ENCODE assay signal across 11 mouse cellular contexts in the genomic region with DNA sequence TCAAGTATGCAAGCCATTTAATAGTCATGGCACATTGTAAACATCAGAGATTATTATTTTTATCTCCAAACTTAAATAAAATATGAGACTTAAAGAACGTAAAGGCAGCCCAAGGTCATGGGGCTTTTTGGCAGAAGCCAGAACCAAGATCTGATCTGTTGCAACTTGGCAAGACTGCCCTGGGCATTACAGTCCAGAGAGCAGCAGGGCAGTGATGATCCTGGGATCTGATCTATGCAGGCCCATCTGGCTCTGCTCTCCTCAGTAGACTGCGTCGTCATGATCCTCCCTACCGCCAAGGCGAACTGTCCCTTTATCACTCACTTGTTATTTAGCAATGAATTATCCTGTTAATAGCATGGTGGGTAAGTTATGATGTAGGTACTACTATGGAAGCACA.
"Had no signal": no experiment of that assay in that cellular context is flagged by ENCODE, and none has a peak within 500 bp of the region (broad histone marks: within the 10 kb centered on the region; RNA-seq: fewer than 3 reads in every experiment).

No protein-coding gene starts in this region.

- ATAC-seq: lung, postnatal 0 days; midbrain, embryonic 15.5 days had no signal

- DNase-seq: kidney, adult 9 months; kidney, postnatal 36 days; layer of hippocampus, adult 9-11 months; layer of hippocampus, postnatal 36 days; lung, adult 2 months; lung, postnatal 4 days; right cerebral cortex, postnatal 14 days; thymus, adult 2 months; thymus, postnatal 36 days had no signal
